In the genomic region with DNA sequence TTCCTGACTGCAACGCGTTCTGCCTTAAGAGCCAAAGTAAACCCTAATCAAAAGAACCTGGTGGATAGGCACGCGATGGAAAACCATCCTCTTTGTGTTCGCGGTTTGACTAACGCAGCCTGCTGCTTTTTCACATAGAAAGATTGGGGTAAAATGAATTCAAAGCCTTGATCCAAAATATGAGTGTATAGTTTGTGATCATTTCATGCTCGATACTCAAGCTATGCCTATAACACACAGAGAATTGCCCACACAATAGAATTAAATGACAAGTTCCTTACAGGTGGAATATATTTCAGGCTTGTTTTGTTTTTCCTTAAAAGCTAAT, we compare ENCODE assay signal across 8 mouse cellular contexts.
DNase-seq lines count a peak whose midpoint lies in the region; ATAC-seq and TF ChIP-seq lines count a peak whose summit lies in the region.

No protein-coding gene starts in this region.

- no peaks in the 10 kb centered on the region for H3K27me3 ChIP-seq in heart, embryonic 10.5 days (ENCODE audit: insufficient read depth, poor library complexity, severe bottlenecking)
- H3K27me3 ChIP-seq in C2C12 (ENCODE audit: control insufficient read depth, insufficient read depth, insufficient read length): no peaks in the 10 kb centered on the region
- no peaks in the 10 kb centered on the region for H3K27me3 ChIP-seq in forebrain, embryonic 13.5 days
- H3K27me3 ChIP-seq in liver, embryonic 14.5 days (ENCODE audit: control insufficient read depth, insufficient read depth, low read length): no peaks in the 10 kb centered on the region

- TF ChIP-seq EP300 in liver, embryonic 14.5 days (IDR thresholded peaks at IDR 0.05; ENCODE audit: low read depth): no peak

- H3K79me3 ChIP-seq in C2C12 (ENCODE audit: low read depth): peaks cover 29% of the 10 kb centered on the region

- peak overlapping the region; percentile 86 for H3K4me2 ChIP-seq in forebrain, embryonic 13.5 days
- H3K4me2 ChIP-seq in liver, embryonic 14.5 days (ENCODE audit: low read depth): peak overlapping the region; percentile 73

- peaks cover 10% of the 10 kb centered on the region; the same call in 1 of the 2 replicates for H3K4me1 ChIP-seq in heart, embryonic 10.5 days
- peaks cover 17% of the 10 kb centered on the region for H3K4me1 ChIP-seq in forebrain, embryonic 13.5 days
- H3K4me1 ChIP-seq in liver, embryonic 14.5 days (replicated peaks; ENCODE audit: control insufficient read depth in 2 of 2, insufficient read depth in 2 of 2, low read length in 1 of 2): peaks cover 0 to 9% of the 10 kb centered on the region in 2 experiments

- 4% methylated on average over 8 of the region's 8 CpGs for WGBS in heart, embryonic 10.5 days
- WGBS in forebrain, embryonic 13.5 days: 2% methylated on average over 8 of the region's 8 CpGs
- under 1% methylated on average over 8 of the region's 8 CpGs for WGBS in liver, embryonic 14.5 days (ENCODE audit: insufficient replicate concordance)

- no peak; the same call in none of the 2 replicates for ATAC-seq in forebrain, embryonic 13.5 days
- peak; percentile 14; the same call in 1 of the 2 replicates for ATAC-seq in liver, embryonic 14.5 days (ENCODE audit: insufficient read depth)
- ATAC-seq in monocyte, adult 5-6 weeks (replicated peaks; ENCODE audit: insufficient number of reproducible peaks, low FRiP score, low TSS enrichment, poor library complexity, severe bottlenecking): no peak

- H3K27ac ChIP-seq in heart, embryonic 10.5 days: peak overlapping the region; percentile 88
- H3K27ac ChIP-seq in forebrain, embryonic 13.5 days: peak overlapping the region; percentile 79
- H3K27ac ChIP-seq in liver, embryonic 14.5 days: peak overlapping the region; percentile 33

- peaks cover 62% of the 10 kb centered on the region for H3K79me2 ChIP-seq in C2C12 (ENCODE audit: control insufficient read depth, insufficient read depth)

- no peaks in the 10 kb centered on the region for H3K9me3 ChIP-seq in heart, embryonic 10.5 days
- H3K9me3 ChIP-seq in forebrain, embryonic 13.5 days (replicated peaks): no peaks in the 10 kb centered on the region
- no peaks in the 10 kb centered on the region for H3K9me3 ChIP-seq in liver, embryonic 14.5 days (ENCODE audit: control insufficient read depth, low read length)

- peak overlapping the region; percentile 64 for H3K4me3 ChIP-seq in heart, embryonic 10.5 days
- H3K4me3 ChIP-seq in C2C12 (ENCODE audit: insufficient read depth, poor library complexity, severe bottlenecking): peak overlapping the region; percentile 29
- peak overlapping the region; percentile 57 for H3K4me3 ChIP-seq in forebrain, embryonic 13.5 days
- H3K4me3 ChIP-seq in liver, embryonic 14.5 days (ENCODE audit: insufficient read depth in 1 of 2, low read depth in 2 of 2, low read length in 2 of 2): peak overlapping the region; percentile 63 to 79

- peak overlapping the region; percentile 76 for H3K9ac ChIP-seq in forebrain, embryonic 13.5 days
- H3K9ac ChIP-seq in liver, embryonic 14.5 days (replicated peaks): peak overlapping the region; percentile 70

- no peak for TF ChIP-seq CTCF in C2C12 (IDR thresholded peaks at IDR 0.05; ENCODE audit: control insufficient read depth, insufficient read depth, insufficient read length)
- TF ChIP-seq CTCF in liver, embryonic 14.5 days (IDR thresholded peaks at IDR 0.05; ENCODE audit: low read depth): no peak

- peak overlapping the region; percentile 61 for H3ac ChIP-seq in C2C12 (ENCODE audit: control insufficient read depth, insufficient read length, low read depth)

- no peaks in the 10 kb centered on the region for H3K36me3 ChIP-seq in heart, embryonic 10.5 days
- H3K36me3 ChIP-seq in C2C12 (ENCODE audit: control insufficient read depth, insufficient read depth): peaks cover 10% of the 10 kb centered on the region
- H3K36me3 ChIP-seq in forebrain, embryonic 13.5 days (ENCODE audit: poor library complexity, severe bottlenecking): no peaks in the 10 kb centered on the region
- no peaks in the 10 kb centered on the region for H3K36me3 ChIP-seq in liver, embryonic 14.5 days (replicated peaks; ENCODE audit: control insufficient read depth, insufficient read depth, low read depth)

- DNase-seq in heart, embryonic 10.5 days (ENCODE audit: low spot score): no peak
- DNase-seq in heart, postnatal 4 days: no peak
- no peak for DNase-seq in liver, embryonic 14.5 days (ENCODE audit: low read depth in 3 of 3, low spot score in 3 of 3)
- no peak for DNase-seq in urinary bladder, postnatal 25 days (ENCODE audit: low spot score)
- no peak for DNase-seq in right cerebral cortex, postnatal 25 days

TF ChIP-seq in C2C12, 6 proteins besides CTCF, POLR2A, EP300 and RAD21:
- TF ChIP-seq USF1 (IDR thresholded peaks at IDR 0.05; ENCODE audit: low read depth): no peak
- no peak for TF ChIP-seq CEBPB (IDR thresholded peaks at IDR 0.05; ENCODE audit: low read depth)
- no peak for TF ChIP-seq MYOG (IDR thresholded peaks at IDR 0.05; ENCODE audit: control insufficient read depth, extremely low read depth, insufficient read length)
- no peak for TF ChIP-seq MYOD1 (IDR thresholded peaks at IDR 0.05; ENCODE audit: control insufficient read depth, insufficient read length, low read depth)
- TF ChIP-seq FOSL1 (IDR thresholded peaks at IDR 0.05; ENCODE audit: insufficient read depth, low read length, poor library complexity, severe bottlenecking): no peak
- no peak for TF ChIP-seq MAX (IDR thresholded peaks at IDR 0.05)
TF ChIP-seq in C2C12: peak in this region for 0.

Comparison
In these comparisons a context has a peak if more than half of its experiments do, and no peak if none do; other contexts are left out.
1. H3K27ac ChIP-seq: peak in every context shown above with its lines; median percentile 88 in heart, embryonic 10.5 days; 79 in forebrain, embryonic 13.5 days; 33 in liver, embryonic 14.5 days.